Mouse (Mus musculus) intestine, postnatal 0 days (tissue): ENCODE measurements around the gene Vmn1r85. TPM values are rescaled to one million over a fixed set of nuclear protein-coding genes. Genes with fewer than 3 reads are reported as not detected.
"Not testable (repeated sequence)": the region's sequence is repeated elsewhere in the genome, so short reads cannot be mapped to it uniquely, and the experiment has no call there.

Source experiments
- ATAC-seq: fragments of 200-750 bp; cut with Nextera tagmentation; 2 replicates; pipeline ENCODE4 v1.8.0; 2017; ENCODE audit warnings: mild to moderate bottlenecking, moderate TSS enrichment, moderate library complexity
- H3K27ac ChIP-seq: fragments of 300-500 bp; sonication (generic); 2 replicates; pipeline ENCODE4 v1.5.1; 2014; ENCODE audit warnings: mild to moderate bottlenecking, low read depth, low read length, moderate library complexity
- H3K27me3 ChIP-seq: fragments of 300-500 bp; sonication (generic); replicated peaks from 2 replicates; pipeline ENCODE4 v1.6.1; 2014; ENCODE audit warnings: low read length, mixed read lengths; ENCODE audit not compliant: control insufficient read depth, insufficient read depth
- H3K36me3 ChIP-seq: fragments of 300-500 bp; sonication (generic); 2 replicates; pipeline ENCODE4 v1.6.1; 2014; ENCODE audit warnings: mild to moderate bottlenecking, moderate library complexity; ENCODE audit not compliant: control insufficient read depth, insufficient read depth
- H3K4me1 ChIP-seq: fragments of 300-500 bp; sonication (generic); replicated peaks from 2 replicates; pipeline ENCODE4 v1.6.1; 2014; ENCODE audit warnings: antibody characterized with exemption, low read length, mixed read lengths; ENCODE audit not compliant: control insufficient read depth, insufficient read depth
- H3K4me2 ChIP-seq: fragments of 300-500 bp; sonication (generic); replicated peaks from 2 replicates; pipeline ENCODE4 v1.6.1; 2014; ENCODE audit warnings: low read depth, mild to moderate bottlenecking, moderate library complexity
- H3K4me3 ChIP-seq: fragments of 300-500 bp; sonication (generic); 2 replicates; pipeline ENCODE4 v1.5.1; 2014; ENCODE audit warnings: low read depth, low read length
- H3K9ac ChIP-seq: fragments of 300-500 bp; sonication (generic); 2 replicates; pipeline ENCODE4 v1.6.1; 2014; ENCODE audit warnings: mild to moderate bottlenecking, low read depth, low read length
- H3K9me3 ChIP-seq: fragments of 300-500 bp; sonication (generic); 2 replicates; pipeline ENCODE4 v1.6.1; 2016; ENCODE audit warnings: mixed run types; ENCODE audit not compliant: control insufficient read depth
- CTCF ChIP-seq: sonication (generic); IDR thresholded peaks from 2 replicates; pipeline ENCODE4 v1.5.1; 2016; ENCODE audit warnings: low read depth, mild to moderate bottlenecking, control low read depth, antibody characterized with exemption, moderate library complexity
- WGBS: fragments of 180-500 bp; shearing (Covaris S2); extraction: QIAGEN DNeasy Blood & Tissue Kit; methylation state at CpG from one replicate; pipeline ENCODE4 v1.1.7; 2014; 5-methylcytosine and 5-hydroxymethylcytosine counted together
- polyA plus RNA-seq: library from polyadenylated mRNA; unstranded; fragments of >200 nt; fragmentation: Nextera tagmentation; extraction: Ambion mirVana; gene quantifications from 2 replicates; pipeline ENCODE4 v1.2.1, GENCODE M21; 2015

Vmn1r85 gene
- polyA plus RNA-seq, 1 experiment from 2014 or later = not detected

DNA sequence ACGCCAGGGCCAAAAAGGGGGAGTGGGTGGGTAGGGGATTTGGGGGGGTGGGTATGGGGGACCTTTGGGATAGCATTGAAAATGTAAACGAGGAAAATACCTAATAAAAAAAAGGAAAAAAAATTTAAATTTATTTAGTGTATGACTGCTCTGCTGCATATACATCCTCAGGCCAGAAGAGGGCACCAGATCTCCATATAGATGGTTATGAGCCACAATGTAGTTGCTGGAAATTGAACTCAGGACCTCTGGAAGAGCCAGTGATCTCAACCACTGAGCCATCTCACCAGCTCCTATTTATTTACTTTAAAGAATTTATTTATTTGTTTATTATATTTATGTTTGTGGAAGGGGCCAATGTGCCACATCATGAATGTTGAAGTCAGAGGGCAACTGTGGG lies 31.6 kb downstream of the Vmn1r85 start:
- H3K9ac ChIP-seq, H3K4me1 ChIP-seq, ATAC-seq, H3K27ac ChIP-seq, H3K27me3 ChIP-seq, H3K36me3 ChIP-seq, H3K4me2 ChIP-seq, H3K4me3 ChIP-seq, H3K9me3 ChIP-seq: not testable (repeated sequence)
- peak; percentile 59 for TF ChIP-seq CTCF
- WGBS = 51% methylated on average over 2 of the region's 2 CpGs

DNA sequence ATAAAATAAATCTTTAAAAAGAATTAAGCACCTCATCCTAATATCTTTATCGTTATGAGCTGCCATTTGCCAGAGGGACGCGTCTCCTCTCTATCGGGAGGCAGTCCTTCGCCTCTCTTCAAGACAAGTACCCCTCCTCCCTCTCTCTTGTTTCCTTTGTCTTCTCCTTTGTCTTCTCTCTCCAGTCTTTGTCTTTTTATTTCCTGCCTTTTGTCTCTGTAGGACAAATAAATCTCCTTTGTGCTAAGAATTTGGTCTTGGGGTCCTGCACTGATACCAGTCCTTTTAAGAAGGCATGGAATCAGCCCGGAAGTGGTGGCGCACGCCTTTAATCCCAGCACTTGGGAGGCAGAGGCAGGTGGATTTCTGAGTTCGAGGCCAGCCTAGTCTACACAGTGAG lies 35.4 kb downstream of the Vmn1r85 start:
- Histone ChIP-seq H3K27ac (no peak overlapping the region), H3K4me3 (no peak overlapping the region), H3K27me3 (no peaks in the 10 kb centered on the region), H3K36me3 (no peaks in the 10 kb centered on the region), H3K9ac (no peak overlapping the region), H3K4me1 (no peaks in the 10 kb centered on the region), H3K4me2 (no peak overlapping the region), H3K9me3 (no peaks in the 10 kb centered on the region)
- 90% methylated on average over 9 of the region's 9 CpGs for WGBS
- no peak for TF ChIP-seq CTCF
- ATAC-seq = no peak

DNA sequence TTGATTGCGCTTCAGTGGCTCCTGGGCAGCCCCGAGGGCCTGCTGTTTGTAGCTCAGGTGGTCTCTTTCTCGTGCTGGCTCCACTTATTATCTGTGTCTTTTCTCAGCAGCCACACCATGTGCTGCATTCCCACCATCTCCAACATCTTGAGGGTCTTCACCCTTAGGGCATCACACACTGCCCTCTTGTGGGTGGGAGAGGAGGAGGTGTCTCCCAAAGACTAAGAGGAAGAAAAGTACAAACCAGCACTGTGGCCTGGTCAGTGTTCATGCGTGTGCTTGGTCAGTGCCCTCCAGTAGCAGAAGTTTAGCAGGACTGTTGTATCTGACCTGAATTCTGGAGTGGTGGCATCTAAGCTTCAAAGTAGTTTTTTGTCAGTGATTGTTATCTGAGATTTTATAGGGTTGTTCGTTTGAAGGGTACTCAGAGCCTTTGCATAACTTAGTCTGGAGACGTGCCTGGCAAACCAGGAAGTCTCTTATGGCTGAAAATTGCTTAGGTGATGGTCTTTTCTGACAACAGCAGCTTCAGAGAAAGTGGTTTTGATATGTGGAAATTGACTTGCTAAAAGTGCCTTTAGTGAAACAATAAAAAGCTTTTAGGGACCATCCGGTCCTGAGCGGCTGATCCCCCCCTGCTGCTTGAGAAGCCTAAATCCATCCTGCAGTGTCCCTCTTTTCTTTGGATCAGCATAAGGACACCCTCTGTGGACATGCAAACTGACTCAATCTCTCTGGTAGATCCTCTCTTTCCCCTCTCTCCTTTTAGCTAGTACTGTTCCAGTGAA lies 37.9 kb downstream of the Vmn1r85 start:
- no peak for ATAC-seq
- H3K4me1 ChIP-seq = no peaks in the 10 kb centered on the region
- H3K4me2 ChIP-seq = no peak overlapping the region
- no peak overlapping the region for H3K9ac ChIP-seq
- H3K36me3 ChIP-seq = no peaks in the 10 kb centered on the region
- 59% methylated on average over 8 of the region's 8 CpGs for WGBS
- no peaks in the 10 kb centered on the region for H3K27me3 ChIP-seq
- no peaks in the 10 kb centered on the region for H3K9me3 ChIP-seq
- TF ChIP-seq CTCF = 0 out of 2 replicates have a peak, but pooled peaks have one; percentile 34
- H3K4me3 ChIP-seq = no peak overlapping the region
- no peak overlapping the region for H3K27ac ChIP-seq

DNA sequence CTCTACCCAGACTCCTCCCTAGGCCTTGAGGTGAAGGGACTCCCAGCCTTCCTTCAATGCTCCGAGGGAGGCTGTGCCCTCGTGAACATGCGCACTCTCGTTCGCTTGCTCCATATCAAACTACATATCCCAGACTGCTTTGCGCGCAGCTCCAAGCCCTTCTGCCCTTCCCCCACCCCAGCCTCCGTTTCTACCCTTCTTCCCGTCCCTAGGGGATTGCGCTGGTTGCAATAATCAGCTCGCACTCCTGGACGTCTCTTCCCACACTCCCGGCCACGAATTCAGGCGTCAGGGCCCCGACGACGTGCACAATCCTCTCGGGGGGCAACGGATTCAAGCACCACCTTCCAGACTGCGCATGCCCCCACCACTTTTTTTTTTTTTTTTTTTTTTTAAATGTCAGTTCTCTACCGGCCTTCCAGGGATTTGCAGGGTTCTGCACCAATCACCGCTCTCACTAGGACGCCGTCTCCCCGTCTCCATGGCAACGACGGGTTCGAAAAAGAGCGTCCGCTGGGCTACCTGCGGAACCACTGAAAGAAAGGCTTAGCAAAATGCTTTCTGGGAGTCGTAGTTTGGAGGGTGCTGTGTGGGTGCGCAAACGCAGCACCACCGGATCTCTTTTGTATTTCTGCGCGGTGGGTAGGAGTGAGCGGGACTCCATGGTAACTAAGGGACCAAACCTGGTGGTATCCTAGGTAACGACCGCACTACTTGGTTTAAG lies 40.5 kb downstream of the Vmn1r85 start, which contains the start of gene Mzf1:
Gene Mzf1, minus strand, starts transcription at position 478 of the 724 bp plus-strand sequence.
- H3K9ac ChIP-seq = peak within 1 kb of the TSS; percentile 57
- peak within 1 kb of the TSS; percentile 75 for H3K4me3 ChIP-seq
- WGBS = 1% methylated on average over 41 of the region's 41 CpGs
- H3K4me1 ChIP-seq = no peaks in the 10 kb centered on the region
- H3K27me3 ChIP-seq = no peaks in the 10 kb centered on the region
- TF ChIP-seq CTCF = no peak
- peak within 1 kb of the TSS; percentile 77 for H3K4me2 ChIP-seq
- no peaks in the 10 kb centered on the region for H3K36me3 ChIP-seq
- peak; percentile 95 for ATAC-seq
- H3K9me3 ChIP-seq = no peaks in the 10 kb centered on the region
- no peak within 1 kb of the TSS for H3K27ac ChIP-seq

DNA sequence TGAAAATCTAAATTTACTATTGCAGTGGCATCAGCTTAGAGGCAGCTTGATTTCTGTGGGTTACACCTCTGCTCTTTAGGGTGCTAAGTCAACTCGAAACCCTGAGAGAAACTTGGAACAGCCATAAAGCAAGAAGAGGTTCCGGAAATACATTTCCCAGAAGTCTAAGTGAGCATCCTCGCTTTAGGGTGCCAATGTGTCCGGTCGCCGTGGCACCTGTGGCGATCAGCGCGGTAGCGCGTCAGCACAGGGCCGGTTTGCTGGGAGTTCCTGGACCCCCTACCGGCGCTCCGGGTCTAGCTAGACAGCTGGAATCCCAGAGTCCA lies 41.0 kb downstream of the Vmn1r85 start:
- Histone ChIP-seq H3K36me3 (no peaks in the 10 kb centered on the region), H3K4me1 (no peaks in the 10 kb centered on the region), H3K4me2 (peak overlapping the region; percentile 77), H3K27ac (no peak overlapping the region), H3K27me3 (no peaks in the 10 kb centered on the region), H3K9ac (peak overlapping the region; percentile 57), H3K9me3 (no peaks in the 10 kb centered on the region), H3K4me3 (peak overlapping the region; percentile 75)
- no peak for TF ChIP-seq CTCF
- WGBS = 2% methylated on average over 15 of the region's 15 CpGs
- peak; percentile 45; the same call in 1 of the 2 replicates for ATAC-seq

DNA sequence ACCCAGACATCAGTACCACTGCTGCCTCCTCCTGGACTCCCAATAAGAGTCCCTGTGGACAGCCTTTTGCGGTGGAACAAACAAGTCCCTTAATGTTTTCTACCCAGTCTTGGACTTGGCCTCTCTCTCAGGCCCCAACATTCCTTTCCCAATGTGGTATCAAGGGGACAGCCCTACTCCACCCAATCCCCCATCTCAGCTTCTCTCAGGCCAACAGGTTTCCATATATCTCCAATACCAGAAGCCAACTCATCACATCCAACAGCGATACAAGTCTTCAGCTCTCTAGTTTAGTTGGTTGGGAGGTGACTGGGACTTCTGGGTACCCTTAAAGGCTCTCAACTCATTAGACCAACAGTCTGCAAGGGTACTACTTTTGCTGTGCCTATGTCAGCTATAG lies 41.5 kb downstream of the Vmn1r85 start:
- H3K36me3 ChIP-seq = no peaks in the 10 kb centered on the region
- H3K9me3 ChIP-seq = no peaks in the 10 kb centered on the region
- peak overlapping the region; percentile 75 for H3K4me3 ChIP-seq
- H3K4me1 ChIP-seq = no peaks in the 10 kb centered on the region
- 92% methylated on average over 2 of the region's 2 CpGs for WGBS
- H3K27ac ChIP-seq = no peak overlapping the region
- H3K9ac ChIP-seq = no peak overlapping the region
- H3K4me2 ChIP-seq = peak overlapping the region; percentile 77
- no peak for ATAC-seq
- no peaks in the 10 kb centered on the region for H3K27me3 ChIP-seq
- TF ChIP-seq CTCF = no peak
